Mouse (Mus musculus): ENCODE measurements around the gene Plcb1.

GRCm38 (mm10) chr2:134924143-134924655 is 138.3 kb downstream of the Plcb1 start:
- TF ChIP-seq CTCF (IDR thresholded peaks at IDR 0.05; ENCODE audit: extremely low read depth, insufficient read depth, low read length) = 0 out of 2 replicates have a peak, but pooled peaks have one; percentile 2
- TF ChIP-seq POLR2A (IDR thresholded peaks at IDR 0.05; ENCODE audit: extremely low read depth, insufficient read depth, low read length) = no peak
